Mouse (Mus musculus): ENCODE measurements around the gene Lrrc4b.

Lrrc4b gene

GRCm38 (mm10) chr7:44437188-44437587 is 8.4 kb downstream of the Lrrc4b start:
- DNase-seq = no peak

- no peak for DNase-seq
These were observed 9.1 kb downstream of the Lrrc4b start for GRCm38 (mm10) chr7:44437933-44438332.

GRCm38 (mm10) chr7:44439696-44440095 is 10.9 kb downstream of the Lrrc4b start:
- DNase-seq = no peak

- no peak for DNase-seq
These were observed 11.7 kb downstream of the Lrrc4b start for GRCm38 (mm10) chr7:44440479-44440878.

- no peak for DNase-seq
These were observed 12.4 kb downstream of the Lrrc4b start for GRCm38 (mm10) chr7:44441180-44441579.

- DNase-seq = no peak
These were observed 12.9 kb downstream of the Lrrc4b start for GRCm38 (mm10) chr7:44441648-44442109.

- no peak for DNase-seq
These were observed 13.6 kb downstream of the Lrrc4b start for GRCm38 (mm10) chr7:44442407-44442821.

GRCm38 (mm10) chr7:44443268-44444173 is 14.7 kb downstream of the Lrrc4b start:
- no peak for DNase-seq

GRCm38 (mm10) chr7:44444886-44445527 is 16.2 kb downstream of the Lrrc4b start:
- DNase-seq = no peak

GRCm38 (mm10) chr7:44445528-44445923 is 16.7 kb downstream of the Lrrc4b start:
- no peak for DNase-seq

GRCm38 (mm10) chr7:44446070-44446855 is 17.4 kb downstream of the Lrrc4b start:
- DNase-seq = no peak

GRCm38 (mm10) chr7:44453256-44453655 is 24.4 kb downstream of the Lrrc4b start:
- no peak for DNase-seq

- no peak for DNase-seq
These were observed 27.5 kb downstream of the Lrrc4b start for GRCm38 (mm10) chr7:44456302-44456701.

GRCm38 (mm10) chr7:44460067-44460466 is 31.2 kb downstream of the Lrrc4b start:
- no peak for DNase-seq

- DNase-seq = no peak
These were observed 32.1 kb downstream of the Lrrc4b start for GRCm38 (mm10) chr7:44460767-44461502.

GRCm38 (mm10) chr7:44461503-44462217 is 32.8 kb downstream of the Lrrc4b start:
- DNase-seq = no peak

GRCm38 (mm10) chr7:44462218-44463055 is 33.6 kb downstream of the Lrrc4b start:
- peak; percentile 19 to 38 for DNase-seq

- no peak for DNase-seq
These were observed 34.2 kb downstream of the Lrrc4b start for GRCm38 (mm10) chr7:44463056-44463425.

- no peak for DNase-seq
These were observed 34.9 kb downstream of the Lrrc4b start for GRCm38 (mm10) chr7:44463556-44464225.

GRCm38 (mm10) chr7:44464511-44464910 is 35.7 kb downstream of the Lrrc4b start:
- no peak for DNase-seq

All from thymus, postnatal 36 days (tissue).